Mouse (Mus musculus) gastrocnemius, postnatal 14 days (tissue): ENCODE results near the gene Rtn4rl1. TPM values are rescaled to one million over a fixed set of nuclear protein-coding genes. Genes with fewer than 3 reads are reported as not detected.

Experiments used
- DNase-seq: peaks from one replicate; pipeline ENCODE4 v3.0.0; 2021; ENCODE audit warnings: mixed read lengths
- intact Hi-C: fragments of 180-260 bp; cut with DNase I; formaldehyde crosslinking; loops from one replicate; pipeline ENCODE4 v1.15.1; 2025; ENCODE audit warnings: low total_unique reads
- total RNA-seq, 2 experiments: library from RNA; stranded (reverse); gene quantifications; 2 replicates each; pipeline ENCODE4 v1.2.3; 2021

The Rtn4rl1 gene
- total RNA-seq, 2 experiments from 2014 or later = 2.1 to 3.0 TPM

GRCm38 (mm10) chr11:75262791-75263190 lies 69.2 kb downstream of the Rtn4rl1 start:
- no peak for DNase-seq
- intact Hi-C loops = no loop called here

GRCm38 (mm10) chr11:75263274-75263963 lies 69.8 kb downstream of the Rtn4rl1 start:
- no peak for DNase-seq
- intact Hi-C loops = no loop called here

DNA sequence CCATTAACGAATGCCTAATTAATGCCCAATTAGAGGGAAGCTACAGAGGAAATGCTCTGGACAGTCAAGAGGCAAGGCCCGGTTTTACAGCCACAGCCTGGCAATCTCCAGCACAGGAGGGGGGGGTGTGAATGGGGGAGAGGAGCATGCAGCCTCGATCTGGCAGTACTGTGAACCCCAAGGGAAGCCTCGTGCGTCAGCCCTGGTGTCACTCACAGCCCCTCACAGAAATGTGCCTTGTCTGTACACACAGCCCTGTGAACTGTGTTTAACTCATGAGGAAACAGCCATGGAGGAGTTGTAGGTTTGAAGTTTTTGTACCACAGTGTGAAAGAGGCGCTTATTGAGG lies 70.4 kb downstream of the Rtn4rl1 start:
- intact Hi-C loops = no loop called here
- DNase-seq = no peak

DNA sequence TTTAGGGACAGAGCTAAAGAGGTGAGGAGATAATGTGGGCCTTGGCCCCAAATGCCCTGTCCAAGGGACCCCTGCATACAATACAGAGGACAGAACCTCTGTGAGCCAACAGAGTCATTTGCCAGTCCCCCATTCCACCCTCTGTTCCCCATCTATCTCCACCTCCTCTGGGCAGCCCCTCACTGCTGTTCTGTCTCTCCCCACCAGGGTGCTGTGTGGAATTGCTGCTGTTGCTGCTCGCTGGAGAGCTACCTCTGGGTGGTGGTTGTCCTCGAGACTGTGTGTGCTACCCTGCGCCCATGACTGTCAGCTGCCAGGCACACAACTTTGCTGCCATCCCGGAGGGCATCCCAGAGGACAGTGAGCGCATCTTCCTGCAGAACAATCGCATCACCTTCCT lies 71.0 kb downstream of the Rtn4rl1 start:
- no peak for DNase-seq
- intact Hi-C loops = no loop called here

DNA sequence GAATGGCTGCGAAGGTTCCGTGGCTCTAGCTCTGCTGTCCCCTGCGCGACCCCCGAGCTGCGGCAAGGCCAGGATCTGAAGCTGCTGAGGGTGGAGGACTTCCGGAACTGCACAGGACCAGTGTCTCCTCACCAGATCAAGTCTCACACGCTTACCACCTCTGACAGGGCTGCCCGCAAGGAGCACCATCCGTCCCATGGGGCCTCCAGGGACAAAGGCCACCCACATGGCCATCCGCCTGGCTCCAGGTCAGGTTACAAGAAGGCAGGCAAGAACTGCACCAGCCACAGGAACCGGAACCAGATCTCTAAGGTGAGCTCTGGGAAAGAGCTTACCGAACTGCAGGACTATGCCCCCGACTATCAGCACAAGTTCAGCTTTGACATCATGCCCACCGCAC lies 72.0 kb downstream of the Rtn4rl1 start:
- intact Hi-C loops = no loop called here
- DNase-seq = no peak

DNA sequence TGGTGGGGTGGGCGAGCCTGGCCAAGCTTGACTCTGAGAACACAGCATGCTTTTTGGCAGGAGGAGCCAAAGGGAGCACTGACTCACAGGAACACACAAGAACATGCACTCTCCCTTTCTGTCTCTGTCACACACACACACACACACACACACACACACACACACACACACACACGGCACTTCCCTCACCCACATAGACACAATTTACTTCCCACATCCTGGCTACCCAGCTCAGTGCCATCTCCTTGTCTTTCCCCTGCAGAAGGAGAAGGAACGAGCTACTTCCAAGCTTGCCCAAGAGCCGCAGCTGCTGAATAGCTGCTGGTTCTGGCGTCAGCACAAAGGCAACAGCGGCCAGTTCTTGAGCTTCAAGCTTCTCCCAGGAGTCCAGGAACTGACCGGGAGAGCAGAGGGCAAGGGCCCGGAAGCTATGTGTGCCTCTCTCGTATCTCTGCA lies 74.3 kb downstream of the Rtn4rl1 start:
- intact Hi-C loops = no loop called here
- DNase-seq = peak; percentile 73

DNA sequence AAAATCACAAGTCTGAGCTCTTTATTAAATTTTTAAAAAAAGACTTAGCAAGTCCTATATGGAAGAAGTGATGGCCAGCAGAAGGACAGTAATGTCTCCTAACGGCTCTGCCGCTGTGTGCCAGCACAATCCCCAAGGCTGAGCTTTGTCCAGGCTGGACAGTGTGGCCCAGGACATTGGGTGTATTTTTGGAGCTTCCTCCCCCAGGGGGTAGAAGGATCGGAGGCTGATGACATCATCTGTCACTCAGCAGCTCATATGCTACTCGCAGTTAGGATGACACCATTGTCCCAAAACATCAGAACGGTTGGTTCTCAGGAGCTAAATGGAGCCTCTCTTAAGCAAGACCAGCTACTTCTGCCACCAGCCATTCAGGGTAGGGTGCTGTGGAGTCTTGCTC lies 74.9 kb downstream of the Rtn4rl1 start:
- intact Hi-C loops = no loop called here
- DNase-seq = no peak

- intact Hi-C loops = no loop called here
- DNase-seq = no peak
Observed at GRCm38 (mm10) chr11:75269213-75269612, 75.6 kb downstream of the Rtn4rl1 start.

- DNase-seq = no peak
Observed at GRCm38 (mm10) chr11:75270276-75270984, 76.8 kb downstream of the Rtn4rl1 start.

GRCm38 (mm10) chr11:75270985-75271434 lies 77.4 kb downstream of the Rtn4rl1 start:
- peak; percentile 59 for DNase-seq
- intact Hi-C loops = no loop called here

More at GRCm38 (mm10) chr11:75270276-75270984, 76.8 kb downstream of the Rtn4rl1 start:
- intact Hi-C loops = no loop called here

DNA sequence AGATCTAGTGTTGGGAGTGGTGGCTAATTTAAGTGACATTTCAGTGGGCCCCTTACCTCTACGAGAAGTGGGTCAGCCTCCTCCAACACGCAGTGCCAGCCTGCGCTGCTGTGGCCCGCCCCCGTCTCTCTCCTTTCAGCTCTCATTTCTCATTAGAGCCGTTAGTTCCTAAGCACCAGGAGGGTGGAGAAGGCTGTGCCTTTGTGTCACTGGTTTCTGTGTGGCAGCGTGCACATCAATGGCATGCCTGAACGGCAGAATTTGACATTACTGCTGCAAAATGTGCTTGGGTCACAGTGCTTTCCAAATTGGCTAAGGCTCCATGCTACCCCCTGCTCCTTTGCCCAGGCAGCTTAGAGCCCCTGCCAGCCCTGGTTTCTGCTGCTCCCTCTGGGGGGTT lies 79.9 kb downstream of the Rtn4rl1 start:
- no peak for DNase-seq
- intact Hi-C loops = no loop called here

DNA sequence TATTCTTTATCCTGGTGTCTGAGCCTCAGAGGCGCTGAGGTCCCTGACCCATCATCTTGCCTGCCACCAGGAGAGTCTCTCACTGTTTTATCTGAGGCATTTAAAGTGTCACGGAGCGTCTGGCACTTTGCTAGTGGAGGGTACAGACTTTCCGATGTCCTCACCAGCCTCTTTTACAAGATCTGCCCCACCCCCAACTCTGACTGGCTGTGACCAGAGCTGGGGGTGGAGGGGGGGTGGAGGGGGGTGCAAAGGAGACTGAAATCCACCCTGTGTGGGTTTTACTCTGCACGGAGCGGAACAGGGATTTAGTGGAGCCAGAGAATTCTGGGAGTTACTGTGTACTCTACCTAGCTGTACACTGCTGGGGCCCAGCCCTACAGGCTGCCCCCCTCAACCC lies 81.5 kb downstream of the Rtn4rl1 start:
- intact Hi-C loops = no loop called here
- DNase-seq = no peak

DNA sequence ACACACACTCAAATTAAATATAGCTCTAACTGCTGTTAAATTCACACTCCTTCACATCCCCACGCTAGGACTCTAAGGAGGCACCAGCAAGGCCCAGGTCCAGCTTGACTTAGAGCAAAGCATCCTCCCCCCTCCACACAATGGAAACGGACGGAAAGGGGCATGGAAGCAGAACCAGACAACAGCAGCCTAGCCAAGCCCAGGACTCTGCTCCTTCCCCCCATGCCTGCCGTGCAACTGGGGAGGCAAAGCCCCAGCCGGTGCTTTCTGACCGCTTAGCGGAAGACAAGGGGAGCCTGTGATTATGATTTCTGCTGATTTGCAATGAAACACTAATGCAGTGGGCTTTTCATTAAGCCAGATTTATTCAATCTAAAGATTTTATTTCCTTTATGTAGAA lies 84.5 kb downstream of the Rtn4rl1 start:
- no peak for DNase-seq
- intact Hi-C loops = no loop called here

DNA sequence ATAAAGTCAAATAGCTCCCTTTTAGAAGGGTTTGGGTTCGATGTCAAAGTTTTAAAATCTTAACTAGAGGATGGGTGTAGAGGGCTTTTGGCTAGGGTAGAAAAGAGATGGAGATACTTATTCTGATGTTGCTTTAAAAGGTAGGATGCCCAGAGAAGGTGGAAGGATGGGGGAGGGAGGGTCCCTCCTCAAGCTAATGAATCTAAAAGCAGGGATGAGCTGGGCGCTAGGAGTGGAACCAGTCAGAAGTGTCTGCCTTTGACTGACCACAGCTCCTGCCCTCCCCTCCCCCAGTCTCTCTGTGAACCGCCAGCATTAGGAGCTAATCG lies 85.4 kb downstream of the Rtn4rl1 start:
- intact Hi-C loops = no loop called here
- DNase-seq = no peak

DNA sequence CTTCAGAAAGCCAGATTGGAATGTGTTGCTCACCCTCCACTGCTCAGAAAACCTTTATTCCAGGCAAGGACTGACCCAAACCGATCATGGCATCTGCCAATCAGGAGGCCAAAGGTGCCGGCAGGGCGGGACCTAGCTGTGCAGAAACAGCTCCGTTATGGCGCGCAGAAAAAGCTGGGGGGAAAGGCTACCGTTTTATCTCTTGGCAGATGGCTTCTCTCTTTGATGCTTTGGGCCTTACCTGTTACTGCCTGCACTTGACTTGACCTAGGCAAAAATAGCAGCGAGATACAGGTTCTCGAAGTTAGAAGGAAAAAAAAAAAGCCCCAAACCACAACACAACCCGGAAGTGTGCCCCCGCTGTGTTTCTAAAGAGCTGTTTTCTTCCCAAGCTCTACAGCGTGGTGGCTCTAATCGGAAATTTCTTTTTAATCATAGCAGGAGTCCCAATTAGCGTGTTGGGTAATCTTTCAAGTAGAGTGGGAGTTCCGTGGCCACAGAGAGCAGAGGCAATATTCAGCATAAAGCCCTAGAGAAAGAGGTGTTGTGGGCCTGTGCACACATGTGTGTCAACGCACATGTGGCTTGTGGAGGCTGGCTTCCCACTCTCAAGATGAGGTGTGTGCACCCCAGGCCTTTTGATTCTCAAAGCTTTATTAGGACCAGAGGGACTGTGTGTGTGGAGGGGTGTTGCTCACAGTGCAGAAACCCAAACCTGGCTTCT lies 85.9 kb downstream of the Rtn4rl1 start:
- intact Hi-C loops = no loop called here
- no peak for DNase-seq

DNA sequence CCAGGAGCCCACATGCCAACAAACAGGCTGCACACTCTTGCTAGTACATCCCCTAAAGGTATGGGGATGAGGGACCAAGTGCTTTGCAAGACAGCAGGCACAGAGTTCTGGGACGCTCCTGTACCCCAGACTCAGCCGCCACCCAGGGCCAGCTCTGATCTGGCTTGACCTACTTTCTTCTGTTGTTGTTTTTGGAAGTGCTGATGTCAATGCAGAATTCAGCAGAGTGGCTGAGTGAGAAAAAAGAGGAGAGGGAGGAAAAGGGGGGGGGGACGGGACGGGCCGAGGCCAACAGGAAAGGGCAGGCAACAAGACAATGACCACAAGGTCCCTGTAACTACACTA lies 86.5 kb downstream of the Rtn4rl1 start:
- intact Hi-C loops = no loop called here
- no peak for DNase-seq

- DNase-seq = no peak
- intact Hi-C loops = no loop called here
Observed at GRCm38 (mm10) chr11:75280435-75281001, 86.9 kb downstream of the Rtn4rl1 start.

GRCm38 (mm10) chr11:75281380-75282256 lies 88.0 kb downstream of the Rtn4rl1 start:
- intact Hi-C loops = no loop called here
- DNase-seq = no peak

GRCm38 (mm10) chr11:75282496-75283120 lies 89.0 kb downstream of the Rtn4rl1 start:
- intact Hi-C loops = no loop called here
- no peak for DNase-seq
